Mouse (Mus musculus) embryonic facial prominence, embryonic 15.5 days (tissue): ENCODE data around the gene Gm13420. TPM values are rescaled to one million over a fixed set of nuclear protein-coding genes. Genes with fewer than 3 reads are reported as not detected.

ENCODE experiments used
- ATAC-seq: fragments of 200-750 bp; cut with Nextera tagmentation; 2 replicates; pipeline ENCODE4 v1.8.0; 2017; ENCODE audit warnings: low read depth, moderate TSS enrichment; ENCODE audit not compliant: insufficient number of reproducible peaks, low FRiP score, low TSS enrichment
- H3K27ac ChIP-seq: fragments of 300-500 bp; sonication (generic); replicated peaks from 2 replicates; pipeline ENCODE4 v1.5.1; 2015; ENCODE audit warnings: mild to moderate bottlenecking, inconsistent platforms
- H3K27me3 ChIP-seq: fragments of 300-500 bp; sonication (generic); 2 replicates; pipeline ENCODE4 v1.6.1; 2015; ENCODE audit warnings: inconsistent platforms
- H3K36me3 ChIP-seq: fragments of 300-500 bp; sonication (generic); 2 replicates; pipeline ENCODE4 v1.6.1; 2015; ENCODE audit warnings: mild to moderate bottlenecking, inconsistent platforms
- H3K4me1 ChIP-seq: fragments of 300-500 bp; sonication (generic); 2 replicates; pipeline ENCODE4 v1.6.1; 2015; ENCODE audit warnings: inconsistent platforms
- H3K4me2 ChIP-seq: fragments of 300-500 bp; sonication (generic); replicated peaks from 2 replicates; pipeline ENCODE4 v1.6.1; 2015; ENCODE audit warnings: mild to moderate bottlenecking, inconsistent platforms
- H3K4me3 ChIP-seq: fragments of 300-500 bp; sonication (generic); replicated peaks from 2 replicates; pipeline ENCODE4 v1.5.1; 2015; ENCODE audit warnings: mild to moderate bottlenecking, inconsistent platforms
- H3K9ac ChIP-seq: fragments of 300-500 bp; sonication (generic); 2 replicates; pipeline ENCODE4 v1.6.1; 2015; ENCODE audit warnings: inconsistent platforms
- H3K9me3 ChIP-seq: fragments of 300-500 bp; sonication (generic); replicated peaks from 2 replicates; pipeline ENCODE4 v1.6.1; 2016; ENCODE audit warnings: inconsistent platforms
- WGBS: fragments of 180-500 bp; shearing (Covaris S2); methylation state at CpG from one replicate; pipeline ENCODE4 v1.1.7; 2015; 5-methylcytosine and 5-hydroxymethylcytosine counted together
- polyA plus RNA-seq: library from polyadenylated mRNA; unstranded; fragments of >200 nt; fragmentation: Nextera tagmentation; extraction: Ambion mirVana; gene quantifications from 2 replicates; pipeline ENCODE4 v1.2.1, GENCODE M21; 2015

Gene Gm13420
- polyA plus RNA-seq, 1 experiment from 2014 or later, result not detected

- no peaks in the 10 kb centered on the region for H3K27me3 ChIP-seq
- H3K9ac ChIP-seq, result no peak overlapping the region
- peaks cover 74% of the 10 kb centered on the region for H3K36me3 ChIP-seq
- no peak overlapping the region for H3K4me3 ChIP-seq
- H3K4me2 ChIP-seq, result no peak overlapping the region
- no peak for ATAC-seq
- no peaks in the 10 kb centered on the region for H3K9me3 ChIP-seq
- no peaks in the 10 kb centered on the region for H3K4me1 ChIP-seq
- no peak overlapping the region for H3K27ac ChIP-seq
Measured at GRCm38 (mm10) chr2:29700898-29701297, 50.6 kb downstream of the Gm13420 start.

DNA sequence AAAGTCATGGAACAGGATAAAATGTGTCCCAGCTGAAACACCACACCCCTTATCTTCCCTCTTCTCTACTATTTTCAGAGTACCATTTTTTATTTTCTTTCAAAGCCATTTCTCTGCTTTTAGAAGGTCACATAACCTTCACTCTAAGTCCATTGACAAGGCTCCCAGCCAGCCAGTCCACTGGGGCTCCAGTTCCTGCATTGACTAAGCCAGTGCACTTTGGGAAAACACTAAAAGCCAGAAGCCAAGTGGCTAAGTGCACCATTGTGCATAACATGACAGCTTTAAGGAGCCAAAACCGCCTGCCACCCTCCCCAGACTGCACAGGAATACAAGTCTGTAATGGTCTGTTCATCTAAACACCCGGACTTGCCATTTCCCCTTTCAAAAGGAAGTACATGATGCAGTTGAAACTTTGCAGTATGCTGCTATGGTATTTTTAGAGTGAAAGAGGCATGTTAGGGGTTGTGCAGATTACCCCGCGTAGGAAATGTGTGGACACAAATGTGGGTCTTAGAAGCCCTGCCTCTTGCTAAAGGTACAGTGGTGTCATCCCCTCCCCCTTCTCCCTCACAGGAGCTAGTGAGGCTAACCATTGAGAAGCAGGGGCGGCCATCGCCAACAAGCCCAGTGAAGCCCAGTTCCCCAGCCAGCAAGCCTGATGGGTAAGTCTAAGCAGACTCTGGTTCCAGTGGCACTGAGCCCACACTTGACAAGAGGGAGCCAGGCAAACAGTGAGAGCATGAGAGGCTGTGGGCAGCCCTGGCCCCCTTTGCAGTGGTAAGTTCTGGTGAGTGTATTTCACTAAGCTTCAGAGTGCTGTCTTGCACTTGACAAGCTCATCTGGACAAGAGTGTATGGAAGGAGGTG, 52.8 kb downstream of the Gm13420 start:
- 94% methylated on average over 6 of the region's 6 CpGs for WGBS
- H3K4me1 ChIP-seq, result no peaks in the 10 kb centered on the region
- no peak overlapping the region for H3K4me3 ChIP-seq
- H3K4me2 ChIP-seq, result no peak overlapping the region
- H3K9me3 ChIP-seq, result no peaks in the 10 kb centered on the region
- no peak for ATAC-seq
- peaks cover 63% of the 10 kb centered on the region for H3K36me3 ChIP-seq
- H3K9ac ChIP-seq, result no peak overlapping the region
- no peak overlapping the region for H3K27ac ChIP-seq
- H3K27me3 ChIP-seq, result no peaks in the 10 kb centered on the region

GRCm38 (mm10) chr2:29696207-29696800, 55.2 kb downstream of the Gm13420 start:
- Histone ChIP-seq H3K9ac (no peak overlapping the region), H3K36me3 (peaks cover 64% of the 10 kb centered on the region), H3K9me3 (no peaks in the 10 kb centered on the region), H3K27ac (no peak overlapping the region), H3K4me2 (no peak overlapping the region), H3K27me3 (no peaks in the 10 kb centered on the region), H3K4me1 (no peaks in the 10 kb centered on the region), H3K4me3 (no peak overlapping the region)
- no peak for ATAC-seq
- WGBS, result 73% methylated on average over 7 of the region's 7 CpGs

Other genes with a start within 250 kb of the Gm13420 start
- 17.0 and 18.6 TPM in 2 replicates for gene Rapgef1, start 132.0 kb downstream of the Gm13420 start, polyA plus RNA-seq
- not detected in 2 replicates for gene Gm13547, start 7.6 kb upstream of the Gm13420 start, polyA plus RNA-seq
- 28.7 and 37.0 TPM in 2 replicates for gene Coq4, start 35.8 kb upstream of the Gm13420 start, polyA plus RNA-seq
- gene Trub2, start 36.8 kb upstream of the Gm13420 start, polyA plus RNA-seq, result 35.1 and 38.8 TPM in 2 replicates
- gene Slc27a4, start 50.9 kb upstream of the Gm13420 start, polyA plus RNA-seq, result 20.2 and 20.7 TPM in 2 replicates
- gene Urm1, start 68.4 kb upstream of the Gm13420 start, polyA plus RNA-seq, result 22.9 and 24.1 TPM in 2 replicates
- gene Cercam, start 117.5 kb upstream of the Gm13420 start, polyA plus RNA-seq, result 50.1 and 57.3 TPM in 2 replicates
- 59.8 and 74.3 TPM in 2 replicates for gene Odf2, start 137.5 kb upstream of the Gm13420 start, polyA plus RNA-seq
- 59.5 and 63.5 TPM in 2 replicates for gene Gle1, start 183.7 kb upstream of the Gm13420 start, polyA plus RNA-seq
- gene Sptan1, start 213.9 kb upstream of the Gm13420 start, polyA plus RNA-seq, result 85.8 and 99.0 TPM in 2 replicates